Mouse (Mus musculus): ENCODE results near the gene Adar. TPM values are rescaled to one million over a fixed set of nuclear protein-coding genes. Genes with fewer than 3 reads are reported as not detected.

Adar gene
- polyA plus RNA-seq, 1 experiment from 2014 or later, result 6.4 TPM

DNA sequence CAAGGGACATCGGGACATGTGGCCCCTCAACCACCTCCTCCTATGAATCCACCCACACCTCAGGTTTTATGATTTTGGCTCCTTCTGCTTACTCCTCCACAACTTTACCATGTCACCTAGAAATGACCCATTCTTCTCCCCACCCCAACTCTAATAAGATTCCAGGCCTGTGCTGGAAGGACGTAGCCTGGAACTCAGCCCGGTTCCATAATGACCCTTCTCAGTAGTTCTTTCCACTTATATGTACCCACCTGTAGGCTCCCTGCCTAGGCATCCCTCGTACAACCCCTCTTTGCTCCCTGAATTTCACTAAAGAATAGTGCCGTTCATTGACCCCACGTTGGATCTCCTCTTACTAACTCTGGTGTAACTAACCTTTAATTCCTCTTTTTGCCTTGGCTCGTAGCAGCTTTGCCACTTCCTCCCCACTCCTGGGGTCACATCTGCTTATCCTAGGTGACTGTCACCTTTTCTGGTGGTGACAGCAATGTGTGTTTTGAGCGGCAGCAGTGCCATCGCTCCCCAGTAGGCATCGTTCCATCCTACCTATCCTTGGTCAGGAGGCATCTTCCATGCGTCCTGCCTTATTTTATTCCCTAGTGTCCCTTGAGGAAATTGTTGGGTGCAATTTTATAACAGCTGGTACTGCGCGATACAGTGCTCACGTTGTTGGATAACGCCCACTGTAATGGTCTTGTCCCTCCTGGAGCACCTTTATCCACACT is 59.6 kb downstream of the Adar start:
- peak overlapping the region; percentile 87 for H3K27ac ChIP-seq
- no peaks in the 10 kb centered on the region for H3K27me3 ChIP-seq
- peaks cover 35% of the 10 kb centered on the region for H3K36me3 ChIP-seq
- H3K4me2 ChIP-seq, result peak overlapping the region; percentile 83
- H3K9ac ChIP-seq, result peak overlapping the region; percentile 98
- H3K9me3 ChIP-seq (replicated peaks), result no peaks in the 10 kb centered on the region
- WGBS (ENCODE audit: insufficient replicate concordance), result 25% methylated on average over 15 of the region's 15 CpGs
- ATAC-seq (ENCODE audit: low read depth) (no peak), DNase-seq (no peak)
- peak overlapping the region; percentile 98 for H3K4me3 ChIP-seq (replicated peaks)
- H3K4me1 ChIP-seq (replicated peaks), result peaks cover 53% of the 10 kb centered on the region

DNA sequence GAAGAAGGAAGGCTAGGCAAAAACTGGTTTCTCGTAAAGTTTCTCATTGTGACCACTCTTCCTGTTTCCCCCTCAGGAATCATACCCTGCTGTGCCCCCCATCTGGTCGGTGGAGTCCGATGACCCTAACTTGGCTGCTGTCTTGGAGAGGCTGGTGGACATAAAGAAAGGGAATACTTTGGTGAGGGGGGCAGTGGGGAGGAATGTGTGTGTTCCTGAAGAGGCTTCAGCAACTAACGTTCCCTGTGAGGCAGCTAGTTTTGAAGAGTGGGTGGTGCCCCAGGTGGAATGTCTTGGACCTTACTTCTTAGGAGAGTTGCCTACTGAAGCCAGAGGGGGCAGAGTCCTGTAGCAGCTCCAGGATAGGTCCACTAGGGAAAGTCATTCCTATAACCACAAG is 61.2 kb downstream of the Adar start:
- peaks cover 51% of the 10 kb centered on the region for H3K36me3 ChIP-seq
- H3K27ac ChIP-seq, result no peak overlapping the region
- H3K9me3 ChIP-seq (replicated peaks), result no peaks in the 10 kb centered on the region
- H3K27me3 ChIP-seq, result no peaks in the 10 kb centered on the region
- 78% methylated on average over 4 of the region's 4 CpGs for WGBS (ENCODE audit: insufficient replicate concordance)
- DNase-seq (no peak), ATAC-seq (ENCODE audit: low read depth) (no peak)
- H3K9ac ChIP-seq, result 0 out of 2 replicates have a peak overlapping the region, but pooled peaks have one; percentile 98
- H3K4me1 ChIP-seq (replicated peaks), result peaks cover 42% of the 10 kb centered on the region
- no peak overlapping the region for H3K4me2 ChIP-seq
- no peak overlapping the region for H3K4me3 ChIP-seq (replicated peaks)

DNA sequence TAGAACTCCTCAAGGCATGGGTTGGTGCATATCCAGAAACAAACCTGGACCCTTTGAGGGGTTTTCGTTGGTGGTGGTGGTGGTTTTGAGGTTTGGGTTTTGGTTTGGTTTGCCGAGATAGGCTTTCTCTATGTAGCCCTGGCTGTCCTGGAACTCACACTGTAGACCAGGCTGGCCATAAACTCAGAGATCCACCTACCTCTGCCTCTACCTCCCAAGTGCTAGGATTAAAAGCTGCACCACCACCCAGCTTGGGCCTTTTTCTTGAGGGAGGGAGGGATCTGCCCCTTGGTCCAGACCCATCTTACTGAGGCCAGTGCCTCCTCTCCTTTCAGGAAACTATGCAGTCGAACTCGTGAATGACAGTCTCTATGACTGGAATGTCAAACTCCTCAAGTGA is 65.3 kb downstream of the Adar start:
- H3K4me1 ChIP-seq (replicated peaks), result peaks cover 12% of the 10 kb centered on the region
- H3K36me3 ChIP-seq, result peaks cover 79% of the 10 kb centered on the region
- WGBS (ENCODE audit: insufficient replicate concordance), result 70% methylated on average over 4 of the region's 4 CpGs
- H3K27me3 ChIP-seq, result no peaks in the 10 kb centered on the region
- no peak overlapping the region for H3K27ac ChIP-seq
- DNase-seq (no peak), ATAC-seq (ENCODE audit: low read depth) (no peak)
- H3K9me3 ChIP-seq (replicated peaks), result no peaks in the 10 kb centered on the region
- no peak overlapping the region for H3K4me2 ChIP-seq
- H3K4me3 ChIP-seq (replicated peaks), result no peak overlapping the region
- H3K9ac ChIP-seq, result no peak overlapping the region

DNA sequence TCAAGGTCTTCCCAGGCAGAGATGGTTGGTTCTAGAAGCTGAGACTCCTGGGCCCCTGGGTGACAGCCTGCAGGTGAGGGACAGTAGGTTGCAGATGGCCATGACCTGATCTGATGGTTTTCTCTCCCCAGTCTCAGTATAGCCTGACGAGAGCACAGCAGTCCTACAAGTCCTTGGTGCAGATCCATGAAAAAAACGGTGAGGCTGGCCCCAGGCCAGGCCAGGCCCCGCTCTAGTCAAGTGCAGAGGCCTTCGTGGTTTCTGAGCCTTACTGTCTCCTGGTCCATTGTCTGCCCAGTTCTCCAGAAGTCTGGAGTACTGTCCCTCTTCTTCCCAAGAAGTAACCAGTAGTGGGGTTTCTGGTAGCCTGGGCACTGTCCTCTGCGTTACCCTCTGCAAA is 66.8 kb downstream of the Adar start:
- ATAC-seq (ENCODE audit: low read depth) (no peak), DNase-seq (no peak)
- Histone ChIP-seq H3K9me3 (replicated peaks) (no peaks in the 10 kb centered on the region), H3K4me2 (no peak overlapping the region), H3K4me3 (replicated peaks) (no peak overlapping the region), H3K27me3 (no peaks in the 10 kb centered on the region), H3K27ac (no peak overlapping the region), H3K4me1 (replicated peaks) (peaks cover 8% of the 10 kb centered on the region), H3K36me3 (peaks cover 68% of the 10 kb centered on the region), H3K9ac (no peak overlapping the region)
- 73% methylated on average over 5 of the region's 5 CpGs for WGBS (ENCODE audit: insufficient replicate concordance)

DNA sequence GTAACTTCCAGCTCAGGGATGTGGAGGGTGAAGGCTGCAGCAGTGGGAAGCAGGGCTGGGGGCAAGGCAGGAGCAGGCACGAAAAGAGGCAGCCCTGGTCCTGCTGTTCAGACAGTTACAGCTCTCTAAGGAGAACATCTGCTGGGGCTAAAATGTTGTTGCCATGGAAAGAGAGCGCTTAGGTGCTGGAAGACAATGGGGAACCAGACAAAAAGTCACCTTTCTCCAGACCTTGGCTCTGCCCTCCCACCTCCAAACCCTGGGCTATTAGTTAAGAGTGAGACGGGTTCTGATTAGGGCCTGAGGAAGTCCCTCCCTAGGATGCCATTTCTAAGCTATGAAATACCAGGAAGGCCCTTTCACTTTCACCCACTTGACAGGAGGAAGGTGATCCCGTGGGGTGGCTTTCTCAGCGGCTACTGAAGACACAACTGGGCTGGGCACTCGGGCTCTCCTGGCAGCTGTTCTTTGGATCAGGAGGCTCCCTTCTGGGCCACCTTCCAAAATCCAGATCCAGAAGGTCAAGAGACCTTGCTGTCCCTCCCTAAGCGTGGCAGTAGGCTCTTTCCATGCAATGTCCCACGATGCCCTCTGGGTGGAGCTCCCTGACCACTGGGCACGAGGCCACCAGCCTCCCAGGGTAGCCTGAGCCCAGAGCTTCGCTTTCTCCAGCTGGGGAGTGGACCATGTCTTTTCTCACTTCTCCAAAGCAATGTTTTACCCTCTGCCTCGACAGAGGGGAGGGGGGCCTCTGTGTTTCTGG is 70.3 kb downstream of the Adar start:
- WGBS (ENCODE audit: insufficient replicate concordance), result 18% methylated on average over 11 of the region's 11 CpGs
- Histone ChIP-seq H3K36me3 (peaks cover 36% of the 10 kb centered on the region), H3K4me1 (replicated peaks) (peaks cover 8% of the 10 kb centered on the region), H3K9ac (no peak overlapping the region), H3K4me2 (peak overlapping the region; percentile 28; the same call in 1 of the 2 replicates), H3K27ac (no peak overlapping the region), H3K4me3 (replicated peaks) (no peak overlapping the region), H3K27me3 (0 out of 2 replicates have a peak, but pooled peaks cover 5% of the 10 kb centered on the region), H3K9me3 (replicated peaks) (no peaks in the 10 kb centered on the region)
- ATAC-seq (ENCODE audit: low read depth) (peak; percentile 65; the same call in 1 of the 2 replicates), DNase-seq (peak; percentile 31)

DNA sequence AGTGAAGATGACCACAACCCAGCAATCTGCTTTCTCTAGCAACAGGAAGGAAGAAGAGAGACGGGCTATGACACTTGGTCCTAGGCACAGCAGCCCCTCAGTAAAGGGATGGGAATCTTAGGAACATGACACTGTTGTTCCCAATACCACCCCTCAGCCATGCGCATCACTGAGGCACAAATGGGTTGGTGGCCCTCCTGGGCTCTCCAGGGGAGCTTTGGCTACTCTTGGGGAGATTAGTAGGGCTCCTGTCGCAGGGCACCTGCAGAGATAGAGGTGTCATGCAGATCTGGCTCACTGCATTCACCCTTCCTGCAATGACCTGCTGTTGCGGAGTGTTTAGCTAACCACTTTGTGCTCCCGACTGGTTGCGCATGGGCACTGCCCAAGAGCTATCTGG is 71.5 kb downstream of the Adar start:
- DNase-seq (no peak), ATAC-seq (ENCODE audit: low read depth) (no peak)
- H3K4me1 ChIP-seq (replicated peaks), result peaks cover 8% of the 10 kb centered on the region
- no peak overlapping the region for H3K4me2 ChIP-seq
- peaks cover 25% of the 10 kb centered on the region for H3K36me3 ChIP-seq
- 0 out of 2 replicates have a peak, but pooled peaks cover 5% of the 10 kb centered on the region for H3K27me3 ChIP-seq
- whole genome bisulfite sequencing (ENCODE audit: insufficient replicate concordance), result 69% methylated on average over 6 of the region's 6 CpGs
- H3K9ac ChIP-seq, result no peak overlapping the region
- H3K27ac ChIP-seq, result no peak overlapping the region
- no peak overlapping the region for H3K4me3 ChIP-seq (replicated peaks)
- H3K9me3 ChIP-seq (replicated peaks), result no peaks in the 10 kb centered on the region

DNA sequence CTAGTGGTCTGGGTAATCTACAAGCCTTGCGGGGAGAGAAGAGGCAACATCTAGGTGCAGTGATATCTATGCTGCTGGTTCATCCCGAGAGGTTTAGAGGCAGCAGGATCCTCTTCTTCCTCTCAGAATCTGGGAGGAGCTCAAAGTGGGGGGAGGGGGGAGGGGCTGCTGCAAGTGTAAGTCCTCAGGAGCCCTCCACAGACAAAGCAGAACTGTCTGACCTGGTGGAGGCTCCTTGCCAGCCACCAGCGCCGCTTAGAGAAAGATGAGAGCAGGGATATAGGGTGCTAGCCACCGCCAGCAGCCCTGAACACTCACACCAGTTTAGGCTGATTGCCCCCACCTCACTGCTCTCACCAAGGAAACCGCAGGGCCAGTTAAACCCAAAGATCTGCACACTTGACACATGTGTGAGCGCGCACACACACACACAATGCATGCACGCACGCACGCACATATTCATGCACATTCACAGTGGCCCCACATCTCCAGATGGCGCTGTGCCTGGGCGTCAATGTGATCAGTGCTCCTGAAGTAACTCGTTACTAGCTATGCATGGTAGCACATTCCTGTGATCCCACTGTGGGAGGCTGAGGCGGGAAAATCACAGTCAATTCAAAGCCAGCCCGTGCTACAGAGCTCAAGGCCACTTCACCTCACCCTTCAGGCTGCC is 74.0 kb downstream of the Adar start:
- 0 out of 2 replicates have a peak, but pooled peaks cover 2% of the 10 kb centered on the region for H3K36me3 ChIP-seq
- WGBS (ENCODE audit: insufficient replicate concordance), result 66% methylated on average over 16 of the region's 16 CpGs

DNA sequence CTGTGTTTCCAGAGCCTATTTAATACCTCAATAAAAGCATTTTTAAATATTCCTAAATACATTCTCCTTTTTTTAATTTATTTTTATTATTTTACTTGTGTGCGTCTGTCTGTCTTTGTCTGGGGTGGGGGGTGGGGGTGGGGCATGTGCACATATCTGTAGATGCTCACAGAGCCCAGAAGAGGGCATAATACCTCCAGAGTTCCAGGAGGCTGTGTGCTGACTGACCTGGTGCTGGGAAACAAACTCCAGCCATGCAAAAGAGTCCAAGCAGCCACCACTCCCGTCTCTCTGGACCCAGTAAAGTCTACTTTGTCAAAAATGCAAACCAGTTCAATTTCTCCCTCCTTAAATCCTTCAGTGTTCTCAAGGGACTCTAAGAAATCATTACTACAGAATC is 79.8 kb downstream of the Adar start:
- no peak for DNase-seq
- no peak overlapping the region for H3K27ac ChIP-seq
- 59% methylated on average over 2 of the region's 2 CpGs for WGBS (ENCODE audit: insufficient replicate concordance)
- no peaks in the 10 kb centered on the region for H3K9me3 ChIP-seq (replicated peaks)
- H3K4me2 ChIP-seq, result no peak overlapping the region
- H3K9ac ChIP-seq, result no peak overlapping the region
- H3K4me3 ChIP-seq (replicated peaks), result no peak overlapping the region
- no peaks in the 10 kb centered on the region for H3K27me3 ChIP-seq
- no peaks in the 10 kb centered on the region for H3K36me3 ChIP-seq
- ATAC-seq (ENCODE audit: low read depth), result no peak
- peaks cover 3% of the 10 kb centered on the region for H3K4me1 ChIP-seq (replicated peaks)

More for the DNA sequence above, 74.0 kb downstream of the Adar start:
- Histone ChIP-seq H3K9me3 (replicated peaks) (no peaks in the 10 kb centered on the region), H3K4me1 (replicated peaks) (peaks cover 8% of the 10 kb centered on the region), H3K27ac (no peak overlapping the region), H3K4me2 (no peak overlapping the region), H3K9ac (no peak overlapping the region), H3K27me3 (0 out of 2 replicates have a peak, but pooled peaks cover 5% of the 10 kb centered on the region), H3K4me3 (replicated peaks) (no peak overlapping the region)
- DNase-seq (no peak), ATAC-seq (ENCODE audit: low read depth) (no peak)

DNA sequence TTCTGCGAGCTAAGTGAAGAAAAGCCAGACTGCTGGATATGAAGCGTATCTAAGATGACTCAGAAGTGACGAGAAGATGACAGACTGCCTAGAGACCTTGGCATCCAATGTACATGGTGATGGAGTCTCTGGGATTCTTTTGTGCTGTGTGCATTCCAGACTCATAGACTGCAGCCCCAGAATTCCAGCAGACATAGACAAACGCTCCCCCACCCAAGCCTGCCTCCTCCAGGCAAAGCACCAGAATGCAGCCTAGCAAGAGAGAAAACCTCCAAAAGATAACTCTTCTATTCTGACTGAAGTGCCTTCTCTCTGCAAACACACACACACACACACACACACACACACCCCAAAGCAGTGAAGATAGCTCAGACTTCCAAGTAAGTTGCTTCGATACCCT is 80.9 kb downstream of the Adar start:
- Histone ChIP-seq H3K9me3 (replicated peaks) (no peaks in the 10 kb centered on the region), H3K27ac (no peak overlapping the region), H3K4me3 (replicated peaks) (no peak overlapping the region), H3K9ac (no peak overlapping the region), H3K4me2 (no peak overlapping the region), H3K36me3 (no peaks in the 10 kb centered on the region), H3K4me1 (replicated peaks) (peaks cover 4% of the 10 kb centered on the region), H3K27me3 (no peaks in the 10 kb centered on the region)
- DNase-seq (no peak), ATAC-seq (ENCODE audit: low read depth) (no peak)
- WGBS (ENCODE audit: insufficient replicate concordance), result 60% methylated on average over 5 of the region's 5 CpGs

DNA sequence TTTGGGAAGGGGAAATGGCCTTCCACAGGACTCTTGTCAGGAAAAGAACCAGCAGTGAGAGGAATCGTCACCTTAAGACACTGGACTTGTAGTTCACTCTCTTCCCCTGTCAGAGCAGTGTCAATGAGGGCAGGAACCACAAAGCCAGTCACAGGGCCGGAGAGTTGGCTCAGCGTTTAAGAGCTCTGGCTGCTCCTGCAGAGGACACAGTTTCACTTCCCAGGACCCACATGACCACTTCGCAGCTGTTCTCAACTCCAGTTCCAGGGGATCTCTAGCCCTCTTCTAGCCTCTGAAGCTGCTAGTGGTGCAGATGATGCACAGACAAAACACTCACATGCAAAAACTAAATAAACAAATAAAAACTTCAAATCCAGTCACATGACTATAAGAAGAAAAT is 81.5 kb downstream of the Adar start:
- H3K9me3 ChIP-seq (replicated peaks), result no peaks in the 10 kb centered on the region
- H3K9ac ChIP-seq, result no peak overlapping the region
- no peak overlapping the region for H3K4me3 ChIP-seq (replicated peaks)
- 21% methylated on average over 4 of the region's 4 CpGs for WGBS (ENCODE audit: insufficient replicate concordance)
- ATAC-seq (ENCODE audit: low read depth) (no peak), DNase-seq (no peak)
- H3K27ac ChIP-seq, result no peak overlapping the region
- peaks cover 4% of the 10 kb centered on the region for H3K4me1 ChIP-seq (replicated peaks)
- no peaks in the 10 kb centered on the region for H3K27me3 ChIP-seq
- no peaks in the 10 kb centered on the region for H3K36me3 ChIP-seq
- no peak overlapping the region for H3K4me2 ChIP-seq

DNA sequence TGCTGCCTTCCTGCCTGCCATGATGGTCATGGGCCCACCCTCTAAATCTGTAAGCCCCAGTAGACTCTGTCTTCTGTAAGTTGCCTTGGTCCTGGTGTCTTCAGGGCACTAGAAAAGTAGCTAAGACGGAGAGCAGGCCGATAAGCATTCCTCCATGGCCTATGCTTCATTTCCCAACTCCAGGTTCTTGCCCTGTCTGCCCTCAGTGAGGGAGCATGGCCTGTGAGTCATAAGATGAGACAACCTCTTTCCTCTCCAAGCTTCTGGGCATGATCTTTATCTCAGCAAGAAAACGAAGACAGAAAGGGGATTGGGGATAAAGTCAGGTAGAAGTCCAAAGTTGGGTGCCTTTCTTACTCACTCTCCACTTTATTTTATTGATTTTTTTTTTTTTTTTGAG is 83.7 kb downstream of the Adar start:
- H3K4me1 ChIP-seq (replicated peaks), result peaks cover 7% of the 10 kb centered on the region
- 53% methylated on average over 3 of the region's 3 CpGs for whole genome bisulfite sequencing (ENCODE audit: insufficient replicate concordance)
- H3K27me3 ChIP-seq, result no peaks in the 10 kb centered on the region
- no peak for DNase-seq
- H3K27ac ChIP-seq, result no peak overlapping the region
- H3K4me3 ChIP-seq (replicated peaks), result no peak overlapping the region
- ATAC-seq (ENCODE audit: low read depth), result no peak
- H3K9ac ChIP-seq, result no peak overlapping the region
- no peaks in the 10 kb centered on the region for H3K36me3 ChIP-seq
- no peaks in the 10 kb centered on the region for H3K9me3 ChIP-seq (replicated peaks)
- no peak overlapping the region for H3K4me2 ChIP-seq

Data from liver, embryonic 13.5 days (tissue).